Mouse (Mus musculus) adrenal gland (tissue): Measurements from ENCODE around the gene Wbp2nl.

Source experiments
- intact Hi-C: fragments of 180-260 bp; cut with DNase I; formaldehyde crosslinking; loops from one replicate; pipeline ENCODE4 v1.15.1; 2025

The Wbp2nl gene

GRCm38 (mm10) chr15:82317839-82318238 lies 19.1 kb downstream of the Wbp2nl start:
- intact Hi-C loops = loop anchor here (10.0 kb wide), 1 partner anchor 247 kb away; no protein-coding TSS in a partner anchor

GRCm38 (mm10) chr15:82319613-82320012 lies 20.9 kb downstream of the Wbp2nl start:
- intact Hi-C loops = loop anchor here (10.0 kb wide), 1 partner anchor 245 kb away; no protein-coding TSS in a partner anchor

GRCm38 (mm10) chr15:82322195-82322594 lies 23.4 kb downstream of the Wbp2nl start:
- intact Hi-C loops = no loop called here

- intact Hi-C loops = no loop called here
These were observed 26.6 kb downstream of the Wbp2nl start for GRCm38 (mm10) chr15:82325382-82325781.

GRCm38 (mm10) chr15:82335194-82335593 lies 36.4 kb downstream of the Wbp2nl start:
- intact Hi-C loops = no loop called here

GRCm38 (mm10) chr15:82336629-82337028 lies 37.9 kb downstream of the Wbp2nl start:
- intact Hi-C loops = no loop called here

GRCm38 (mm10) chr15:82337875-82338274 lies 39.1 kb downstream of the Wbp2nl start:
- intact Hi-C loops = no loop called here

GRCm38 (mm10) chr15:82338593-82339112 lies 39.9 kb downstream of the Wbp2nl start, which contains the start of the genes Naga, Pheta2 and Smdt1:
Gene Naga (minus strand): TSS chr15:82338925.
Gene Pheta2 (plus strand): TSS chr15:82338942.
Gene Smdt1 (plus strand): TSS chr15:82338959.
- intact Hi-C loops = no loop called here

- intact Hi-C loops = no loop called here
These were observed 40.4 kb downstream of the Wbp2nl start for GRCm38 (mm10) chr15:82339150-82339549.

DNA sequence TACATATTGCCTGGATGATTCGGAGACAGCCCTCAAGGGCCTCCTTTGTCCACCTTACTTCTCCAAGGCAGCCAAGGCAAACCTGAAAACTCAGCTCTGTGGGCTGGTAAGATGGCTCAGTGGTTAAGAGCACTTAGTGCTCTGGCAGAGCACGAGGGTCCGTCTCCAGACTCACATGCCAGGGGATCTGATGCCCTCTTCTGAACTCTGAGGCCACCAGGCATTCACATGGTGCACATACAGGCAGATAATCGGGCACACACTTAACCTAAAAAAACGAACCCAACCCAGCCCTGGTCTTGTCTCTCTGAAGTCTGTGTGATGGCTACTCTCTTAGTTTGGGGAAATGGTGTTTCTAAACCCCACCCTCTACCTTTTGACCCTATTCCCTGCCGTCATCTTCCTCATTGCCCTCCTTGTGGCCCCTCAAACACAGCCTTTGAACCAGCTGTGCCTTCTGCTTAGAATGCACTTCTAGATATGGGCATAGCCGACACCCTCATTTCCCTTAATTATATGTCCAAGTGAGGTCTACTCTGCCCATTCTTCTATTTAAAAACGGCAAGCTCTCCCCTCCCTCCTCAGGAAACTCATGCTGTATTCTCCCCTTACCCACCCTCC lies 41.0 kb downstream of the Wbp2nl start:
- intact Hi-C loops = no loop called here

DNA sequence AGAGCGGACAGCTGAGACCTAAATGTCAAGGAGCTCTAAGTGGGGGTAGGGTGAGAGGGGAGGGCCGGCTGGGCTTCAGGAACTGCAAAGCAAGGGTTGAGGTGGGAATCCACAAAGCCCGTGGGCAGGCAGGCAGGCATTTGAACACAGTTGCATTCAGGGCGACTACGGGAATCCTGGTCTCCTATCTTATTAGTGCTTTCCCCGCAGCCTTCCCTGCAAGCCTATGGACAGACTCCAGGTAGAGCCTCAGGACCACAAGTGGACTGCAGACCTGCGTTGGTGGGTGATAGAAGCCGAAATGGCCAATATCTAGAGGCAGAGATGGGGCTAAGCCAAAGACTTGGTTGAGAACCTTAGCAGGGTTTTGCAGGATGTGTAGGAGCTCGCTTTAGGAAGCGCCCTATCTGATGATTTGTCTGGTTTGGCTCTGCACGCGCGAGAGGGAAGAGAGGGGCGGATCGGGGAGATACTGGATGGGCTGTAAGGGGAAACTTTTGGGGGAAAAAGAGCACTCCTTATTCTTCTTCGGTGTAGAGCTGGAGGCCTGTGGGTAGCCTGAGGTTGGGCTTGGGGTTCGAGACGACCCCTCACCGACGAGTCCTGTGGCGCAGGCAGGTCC lies 41.8 kb downstream of the Wbp2nl start:
- intact Hi-C loops = no loop called here

GRCm38 (mm10) chr15:82341036-82341501 lies 42.3 kb downstream of the Wbp2nl start:
- intact Hi-C loops = no loop called here

DNA sequence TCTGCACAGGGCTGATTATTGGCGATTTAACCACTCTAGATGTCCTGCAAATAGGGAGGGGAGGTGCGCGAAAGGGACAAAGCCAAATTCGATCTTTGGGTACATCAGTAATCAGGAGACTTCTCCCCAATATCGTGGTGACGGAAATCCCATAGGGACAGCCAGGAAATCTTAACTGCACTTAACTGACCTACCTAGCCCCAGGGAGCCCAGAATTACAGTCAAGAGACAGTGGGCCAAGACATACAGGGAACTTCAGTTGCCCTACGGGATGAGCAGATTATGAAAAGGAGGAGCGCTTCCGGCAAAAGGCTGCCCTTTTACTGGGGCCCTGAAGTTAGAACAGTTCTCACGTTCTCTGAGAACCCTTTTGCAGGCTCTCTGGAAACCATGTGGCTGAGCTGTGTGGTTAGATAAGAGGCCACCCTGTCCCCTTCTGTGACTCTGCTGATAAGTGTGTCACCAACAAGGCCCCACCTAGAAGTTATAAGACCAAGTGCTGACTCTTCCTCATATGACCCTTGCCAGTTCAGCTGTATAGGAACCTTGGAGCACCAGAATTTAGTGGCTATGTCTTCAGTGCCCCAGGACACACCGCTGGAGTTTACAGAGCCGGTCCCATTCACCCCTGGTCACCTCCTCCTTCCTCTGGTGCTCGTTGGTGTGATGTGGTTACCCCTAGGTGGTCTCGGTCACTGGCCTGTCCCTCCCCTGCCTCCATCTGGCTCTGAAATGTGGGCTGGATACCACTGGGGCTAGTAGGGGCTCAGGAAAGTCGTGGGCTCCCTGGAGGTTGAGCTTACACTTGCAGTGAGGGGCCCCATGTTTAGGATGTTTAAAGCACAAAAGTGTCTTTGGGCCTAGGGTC lies 43.2 kb downstream of the Wbp2nl start:
- intact Hi-C loops = no loop called here

GRCm38 (mm10) chr15:82342543-82342935 lies 43.8 kb downstream of the Wbp2nl start:
- intact Hi-C loops = no loop called here

- intact Hi-C loops = no loop called here
These were observed 44.9 kb downstream of the Wbp2nl start for GRCm38 (mm10) chr15:82343368-82344287.

- intact Hi-C loops = no loop called here
These were observed 46.2 kb downstream of the Wbp2nl start for GRCm38 (mm10) chr15:82344971-82345370.

DNA sequence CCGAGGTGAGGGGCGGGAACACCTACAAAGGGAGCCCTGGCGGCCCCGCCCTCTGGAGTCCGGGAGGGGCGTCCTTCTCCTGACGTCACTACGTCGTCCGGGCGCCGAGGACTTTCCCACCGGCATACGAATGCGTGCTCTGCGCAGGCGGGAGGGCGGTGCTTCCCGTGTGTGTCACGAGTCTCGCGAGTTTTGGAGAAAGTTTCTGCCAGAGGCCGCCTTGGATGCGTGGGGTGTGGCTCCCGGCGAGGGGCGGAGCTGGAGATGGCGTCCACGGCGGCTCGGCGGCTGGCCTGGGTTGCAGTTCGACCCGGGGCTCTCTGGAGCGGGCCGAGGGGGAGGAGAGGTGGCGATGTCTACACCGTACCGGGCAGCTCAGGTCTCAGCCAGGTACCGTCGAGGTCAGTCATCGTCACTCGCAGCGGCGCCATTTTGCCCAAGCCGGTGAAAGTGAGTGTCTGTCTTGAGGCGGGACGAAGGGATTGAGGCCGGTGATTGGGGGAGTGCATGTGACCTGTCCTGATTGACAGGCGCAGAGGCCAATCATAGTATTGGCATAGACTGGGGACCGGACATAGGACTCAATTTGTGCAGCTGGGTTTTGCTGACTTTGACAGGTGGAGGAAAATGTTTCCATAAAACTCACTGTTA lies 47.2 kb downstream of the Wbp2nl start:
- intact Hi-C loops = no loop called here

DNA sequence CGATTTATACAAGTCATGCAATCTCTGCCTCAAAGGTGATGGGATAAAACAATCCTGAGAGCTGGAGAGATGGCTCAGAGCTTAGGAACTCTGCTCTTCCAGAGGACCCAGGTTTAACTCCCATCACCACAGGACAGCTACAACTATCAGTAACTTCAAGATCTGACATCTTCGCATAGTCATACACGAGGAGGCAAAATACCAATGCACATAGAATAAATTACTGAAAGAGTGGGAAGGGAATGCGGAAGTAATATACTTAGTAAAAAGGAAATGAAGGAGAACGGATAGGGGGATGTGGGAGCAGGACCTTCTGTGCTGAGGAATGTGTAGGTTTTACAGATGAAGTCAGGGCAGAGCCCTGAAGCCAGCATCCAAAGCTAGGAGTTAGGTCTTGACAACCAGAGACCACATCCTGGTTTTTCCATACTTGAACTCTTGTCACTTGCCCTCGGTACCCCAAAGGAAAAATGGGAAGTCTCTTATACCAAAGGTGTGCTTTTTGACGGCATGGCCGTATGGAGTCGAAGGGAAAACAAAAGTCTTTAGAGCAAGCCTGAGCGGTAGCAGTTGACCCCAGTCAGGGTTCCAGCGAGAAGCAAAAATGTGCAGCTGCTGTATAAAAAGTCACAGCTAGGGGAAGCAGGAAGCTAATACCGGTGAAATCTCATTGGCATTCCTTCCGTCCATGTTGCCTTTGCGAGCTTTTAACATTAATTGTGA lies 48.0 kb downstream of the Wbp2nl start:
- intact Hi-C loops = no loop called here

- intact Hi-C loops = no loop called here
These were observed 48.5 kb downstream of the Wbp2nl start for GRCm38 (mm10) chr15:82347303-82347676.
